32 mouse cellular contexts compared by ENCODE assay signal in genomic region chr10:107734327-107734726, GRCm38 (mm10). TPM values are rescaled to one million over a fixed set of nuclear protein-coding genes. Genes with fewer than 3 reads are reported as not detected.
A peak's percentile ranks its signal among the peaks of the same experiment; 100 is the strongest.
DNase-seq lines count a peak whose midpoint lies in the region; ATAC-seq and TF ChIP-seq lines count a peak whose summit lies in the region.
"Had no signal": no experiment of that assay in that cellular context is flagged by ENCODE, and none has a peak within 500 bp of the region (broad histone marks: within the 10 kb centered on the region; RNA-seq: fewer than 3 reads in every experiment).

No protein-coding gene starts in this region.

- no peak for ATAC-seq in embryonic facial prominence, embryonic 14.5 days (ENCODE audit: low read depth)
- ATAC-seq in Patski = peak; percentile 47
- ATAC-seq: forebrain, embryonic 13.5 days; forebrain, embryonic 16.5 days; hindbrain, postnatal 0 days; inflammation-experienced regulatory T-cells, adult 6 months; intestine, embryonic 16.5 days had no signal

- H3K36me3 ChIP-seq in embryonic facial prominence, embryonic 14.5 days (ENCODE audit: control insufficient read depth, insufficient read depth, low read length) = no peaks in the 10 kb centered on the region
- no peaks in the 10 kb centered on the region for H3K36me3 ChIP-seq in embryonic facial prominence, embryonic 10.5 days (replicated peaks)
- H3K36me3 ChIP-seq in myocyte (ENCODE audit: control insufficient read depth, insufficient read depth) = no peaks in the 10 kb centered on the region
- H3K36me3 ChIP-seq: embryonic facial prominence, embryonic 13.5 days; forebrain, embryonic 10.5 days; G1E; heart, embryonic 10.5 days; heart, embryonic 13.5 days had no signal

- H3K9ac ChIP-seq in embryonic facial prominence, embryonic 14.5 days (ENCODE audit: low read depth, low read length) = no peak overlapping the region
- H3K9ac ChIP-seq: embryonic facial prominence, embryonic 13.5 days; forebrain, embryonic 13.5 days; heart, embryonic 13.5 days; hindbrain, embryonic 14.5 days had no signal

- no peaks in the 10 kb centered on the region for H3K4me1 ChIP-seq in embryonic facial prominence, embryonic 14.5 days (ENCODE audit: control insufficient read depth, insufficient read depth, low read length)
- H3K4me1 ChIP-seq in embryonic facial prominence, embryonic 10.5 days = no peaks in the 10 kb centered on the region
- H3K4me1 ChIP-seq: forebrain, embryonic 10.5 days; forebrain, embryonic 13.5 days; heart, embryonic 10.5 days; heart, embryonic 13.5 days had no signal

- H3K4me2 ChIP-seq in embryonic facial prominence, embryonic 14.5 days (ENCODE audit: low read depth, low read length) = no peak overlapping the region
- H3K4me2 ChIP-seq in myocyte (ENCODE audit: low read depth) = peak overlapping the region; percentile 27
- H3K4me2 ChIP-seq: embryonic facial prominence, embryonic 13.5 days; forebrain, embryonic 13.5 days; heart, embryonic 13.5 days; hindbrain, embryonic 14.5 days had no signal

- in situ Hi-C loops in Patski (cut with MboI; ENCODE audit: low pct_unique_long_range_greater_than_20kb) = no loop called here

- no peak for TF ChIP-seq CTCF in Patski (IDR thresholded peaks at IDR 0.05)

- POLR2A ChIA-PET in Patski (lab: Charles Lee) = no interaction called here

- no peak overlapping the region for H3K27ac ChIP-seq in embryonic facial prominence, embryonic 14.5 days (replicated peaks; ENCODE audit: low read depth, low read length)
- H3K27ac ChIP-seq in embryonic facial prominence, embryonic 10.5 days (replicated peaks) = no peak overlapping the region
- H3K27ac ChIP-seq: embryonic facial prominence, embryonic 13.5 days; forebrain, embryonic 10.5 days; forebrain, embryonic 13.5 days; gastrocnemius, adult 2 months; heart, embryonic 10.5 days; heart, embryonic 13.5 days; hindbrain, embryonic 14.5 days; hindbrain, postnatal 0 days had no signal

- no peaks in the 10 kb centered on the region for H3K27me3 ChIP-seq in embryonic facial prominence, embryonic 14.5 days (replicated peaks; ENCODE audit: control insufficient read depth, insufficient read depth, low read length)
- no peaks in the 10 kb centered on the region for H3K27me3 ChIP-seq in embryonic facial prominence, embryonic 10.5 days (replicated peaks; ENCODE audit: low read depth, poor library complexity, severe bottlenecking)
- H3K27me3 ChIP-seq in Patski = no peaks in the 10 kb centered on the region
- H3K27me3 ChIP-seq in myocyte (ENCODE audit: control insufficient read depth, insufficient read depth, insufficient read length) = no peaks in the 10 kb centered on the region
- H3K27me3 ChIP-seq: CH12.LX; embryonic facial prominence, embryonic 13.5 days; forebrain, embryonic 13.5 days; heart, embryonic 13.5 days had no signal

- no peaks in the 10 kb centered on the region for H3K9me3 ChIP-seq in embryonic facial prominence, embryonic 14.5 days (ENCODE audit: control insufficient read depth, low read length)
- no peaks in the 10 kb centered on the region for H3K9me3 ChIP-seq in embryonic facial prominence, embryonic 10.5 days
- H3K9me3 ChIP-seq: embryonic facial prominence, embryonic 13.5 days; forebrain, embryonic 10.5 days; forebrain, embryonic 13.5 days; heart, embryonic 10.5 days; heart, embryonic 13.5 days had no signal

- no peak for TF ChIP-seq POLR2A in myocyte (IDR thresholded peaks at IDR 0.05; ENCODE audit: insufficient read length, low read depth)

- H3K79me2 ChIP-seq in myocyte (ENCODE audit: control insufficient read depth, insufficient read depth) = no peaks in the 10 kb centered on the region

- peak; percentile 25 for DNase-seq in embryonic facial prominence, embryonic 14.5 days (ENCODE audit: low spot score)
- no peak for DNase-seq in embryonic facial prominence, embryonic 10.5 days (ENCODE audit: low spot score)
- DNase-seq in Patski (ENCODE audit: low read depth, low spot score) = no peak
- no peak for DNase-seq in urinary bladder, postnatal 14 days (ENCODE audit: low spot score)
- DNase-seq in heart, adult 9 months (ENCODE audit: low spot score in 2 of 2) = no peak
- DNase-seq in gastrocnemius, postnatal 25 days = no peak
- DNase-seq: adrenal gland, adult 2 months; adrenal gland, postnatal 14 days; B cell, adult 2 months; cerebellum, adult 11 months; cerebellum, adult 2 months; cerebellum, adult 9-11 months; cerebellum, postnatal 25 days; gastrocnemius, adult 2 months; gastrocnemius, postnatal 14 days; heart, adult 18-20 months; heart, postnatal 14 days had no signal

- no peak overlapping the region for H3K4me3 ChIP-seq in embryonic facial prominence, embryonic 14.5 days (ENCODE audit: low read depth, low read length)
- no peak overlapping the region for H3K4me3 ChIP-seq in embryonic facial prominence, embryonic 10.5 days
- no peak overlapping the region for H3K4me3 ChIP-seq in myocyte
- H3K4me3 ChIP-seq: embryonic facial prominence, embryonic 13.5 days; forebrain, embryonic 10.5 days; forebrain, embryonic 13.5 days; gastrocnemius, adult 2 months; heart, embryonic 10.5 days; heart, embryonic 13.5 days had no signal

- CTCF ChIA-PET in Patski (lab: Charles Lee) = no interaction called here

- H3ac ChIP-seq in myocyte (ENCODE audit: control insufficient read depth, insufficient read length) = no peak overlapping the region

TF ChIP-seq in myocyte, 11 proteins besides CTCF, POLR2A, EP300 and RAD21:
- TF ChIP-seq REST (IDR thresholded peaks at IDR 0.05; ENCODE audit: insufficient read depth, insufficient read length) (no peak), SRF (IDR thresholded peaks at IDR 0.05; ENCODE audit: control insufficient read depth, insufficient read length, low read depth) (no peak), MAX (IDR thresholded peaks at IDR 0.05; ENCODE audit: low read depth) (no peak), E2F4 (IDR thresholded peaks at IDR 0.05; ENCODE audit: insufficient read depth) (no peak), TCF3 (IDR thresholded peaks at IDR 0.05; ENCODE audit: insufficient read length, low read depth) (no peak), CEBPB (IDR thresholded peaks at IDR 0.05; ENCODE audit: insufficient read depth, poor library complexity, severe bottlenecking) (no peak)
TF ChIP-seq in myocyte: peak in this region for 0.

RNA-seq across cellular contexts. Expression of gene Ptprq, which starts 14.5 kb away (rescaled TPM):
- 0.39 and 0.47 TPM in 2 replicates for polyA plus RNA-seq in embryonic facial prominence, embryonic 14.5 days (2014; fragmentation: Nextera tagmentation; extraction: Ambion mirVana)
- not detected in 2 replicates for polyA plus RNA-seq in embryonic facial prominence, embryonic 10.5 days (2016; fragmentation: Nextera tagmentation; extraction: Ambion mirVana)
- polyA plus RNA-seq in Patski (2021) = 12.3 TPM
- 0.10 TPM for polyA plus RNA-seq in myocyte (2012; fragmentation: generic; extraction: Trizol)
- under 1 TPM; 0.08 to 0.46 TPM for total RNA-seq in gastrocnemius, postnatal 25 days (2021)
- total RNA-seq: CH12.LX; common myeloid progenitor, adult 5-6 weeks; hematopoietic stem cell, adult 5-6 weeks had no signal
- polyA plus RNA-seq: forebrain, embryonic 13.5 days; G1E; inflammation-experienced regulatory T-cells, adult 6 months had no signal
